Mouse (Mus musculus) ovary, adult 18-20 months (tissue): ENCODE measurements around the gene Aldh1a1.

ENCODE experiments used
- DNase-seq: peaks from one replicate; pipeline ENCODE4 v3.0.0; 2022; ENCODE audit warnings: low spot score, mixed read lengths

The Aldh1a1 gene

DNA sequence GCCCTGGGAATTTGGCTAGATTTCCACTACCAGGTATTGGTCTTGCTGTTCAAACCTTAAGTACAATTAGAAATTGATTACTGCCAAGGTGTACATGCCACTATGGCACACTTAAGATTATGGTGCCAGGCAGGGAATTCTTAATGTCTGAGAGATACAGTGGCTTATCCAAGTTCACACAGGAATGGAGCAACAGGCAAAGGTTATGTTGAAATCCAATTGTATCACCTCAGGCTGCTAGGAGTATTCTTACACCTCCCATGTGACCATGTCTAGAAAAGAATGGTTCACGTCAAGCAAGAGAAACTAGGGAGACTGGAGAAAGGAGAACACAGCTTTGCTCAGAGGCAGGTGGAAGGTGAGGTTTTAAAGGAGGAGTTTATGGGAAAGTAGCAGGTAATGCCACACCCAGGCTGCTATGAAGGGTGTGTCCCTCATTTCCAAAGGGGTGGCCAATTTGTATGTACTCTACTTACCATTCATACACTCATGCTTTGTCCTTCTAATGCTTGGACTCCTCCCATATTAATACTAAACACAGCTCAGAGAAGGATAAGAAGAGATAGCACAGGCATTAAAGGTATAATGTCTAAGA is 160.7 kb downstream of the Aldh1a1 start:
- DNase-seq: no peak

GRCm38 (mm10) chr19:20654141-20654873 is 161.8 kb downstream of the Aldh1a1 start:
- no peak for DNase-seq

- DNase-seq: no peak
Observed at GRCm38 (mm10) chr19:20677697-20678355, 185.3 kb downstream of the Aldh1a1 start.
